Mouse (Mus musculus) adrenal gland, adult (tissue): ENCODE measurements around the gene Ppp2r1b.
A peak's percentile ranks its signal among the peaks of the same experiment; 100 is the strongest.

Experiments
- DNase-seq, 2 experiments: peaks; one replicate each; pipeline ENCODE4 v3.0.0; 2022 to 2023; ENCODE audit warnings: low spot score in 1 of 2; ENCODE audit not compliant: inconsistent age in 2 of 2

Gene Ppp2r1b

GRCm38 (mm10) chr9:50835068-50835705 is 9.9 kb upstream of the Ppp2r1b start:
- DNase-seq: peak in 1 of 2 experiments; percentile 71

DNA sequence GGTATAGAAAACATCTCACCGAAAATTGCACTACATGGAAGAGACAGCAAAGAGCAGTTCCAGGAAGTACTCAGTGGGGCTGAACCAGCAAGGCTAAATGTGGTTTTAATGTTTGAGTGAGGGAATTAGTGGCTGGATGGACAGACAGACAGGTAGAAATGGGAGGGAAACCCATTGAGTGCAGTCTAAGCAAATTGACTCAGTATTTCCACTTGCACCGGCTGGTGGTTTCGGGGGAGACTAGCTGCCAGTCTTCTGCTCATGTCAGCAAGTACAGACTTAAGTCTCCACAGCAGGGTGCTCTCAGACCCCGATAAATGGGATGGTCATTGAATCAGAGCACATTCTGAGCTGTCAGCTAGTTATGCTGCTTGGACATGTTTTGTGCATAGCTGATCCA is 9.0 kb upstream of the Ppp2r1b start:
- DNase-seq: no peak

- DNase-seq: peak in 1 of 2 experiments; percentile 61
Measured at GRCm38 (mm10) chr9:50841079-50841789, 3.9 kb upstream of the Ppp2r1b start.

- DNase-seq: no peak
Measured at GRCm38 (mm10) chr9:50845547-50845946, 446 bp downstream of the Ppp2r1b start.

GRCm38 (mm10) chr9:50847133-50847532 is 2.0 kb downstream of the Ppp2r1b start:
- DNase-seq: no peak

- no peak for DNase-seq
Measured at GRCm38 (mm10) chr9:50847606-50848368, 2.7 kb downstream of the Ppp2r1b start.

GRCm38 (mm10) chr9:50848821-50849220 is 3.7 kb downstream of the Ppp2r1b start:
- DNase-seq: no peak

DNA sequence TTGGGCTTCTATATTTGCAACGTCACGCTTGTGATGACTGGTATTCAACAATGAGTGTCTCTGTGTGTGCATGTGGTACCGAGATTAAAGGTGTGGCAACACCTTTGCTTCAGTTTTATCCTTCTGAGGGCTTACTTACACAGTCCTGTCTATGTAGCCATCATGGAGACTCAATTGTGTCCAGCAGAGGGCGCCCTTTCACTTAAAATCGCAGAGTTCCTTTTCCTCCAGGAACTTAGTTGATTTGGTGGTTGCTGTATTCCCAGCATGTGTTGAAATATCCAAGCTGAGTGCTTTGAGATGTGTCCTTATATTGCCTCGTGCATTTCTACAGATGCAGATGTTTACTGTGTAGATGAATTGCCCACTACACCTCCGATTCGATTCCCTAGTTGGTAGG is 4.1 kb downstream of the Ppp2r1b start:
- peak; percentile 85 to 97 for DNase-seq

GRCm38 (mm10) chr9:50849755-50850154 is 4.7 kb downstream of the Ppp2r1b start:
- DNase-seq: no peak

DNA sequence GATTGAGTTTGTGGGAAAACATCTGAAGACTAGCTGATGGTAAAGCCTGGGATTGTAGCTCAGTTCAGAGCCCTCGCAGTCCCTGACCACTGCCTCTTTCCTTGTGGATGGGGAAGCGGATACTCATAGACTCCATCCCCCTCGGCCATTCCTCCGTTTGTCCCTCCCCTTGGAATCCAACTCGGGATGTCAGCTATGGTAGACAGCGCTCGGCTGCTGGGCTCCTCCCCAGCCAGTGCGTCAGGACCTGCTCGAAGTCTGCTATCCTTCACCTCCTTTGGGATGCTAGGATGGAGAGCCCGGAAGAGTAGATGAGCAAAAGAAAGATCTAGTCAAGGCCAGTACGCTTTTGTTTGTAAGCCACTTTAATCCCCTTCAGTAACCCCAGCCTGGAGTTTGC is 5.2 kb downstream of the Ppp2r1b start:
- DNase-seq: no peak

DNA sequence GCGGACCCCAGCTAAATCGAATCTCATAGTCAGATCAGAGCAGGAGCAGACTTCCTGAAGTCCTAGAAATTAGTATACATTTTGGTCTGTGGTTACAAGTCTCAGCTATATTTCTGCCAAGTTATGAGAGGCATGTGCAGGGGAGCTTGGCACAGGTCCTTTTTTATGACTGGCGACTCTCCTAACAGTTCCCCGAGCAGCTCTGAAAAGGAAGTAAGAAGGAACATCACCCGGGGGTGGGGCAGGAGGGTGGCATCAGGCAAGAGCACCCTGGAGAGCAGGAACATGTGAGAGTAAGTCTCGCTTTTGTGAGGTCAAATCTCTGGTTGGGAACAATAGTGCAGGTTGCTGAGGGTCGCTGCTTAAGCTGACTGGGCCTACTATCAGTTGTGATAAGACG is 5.6 kb downstream of the Ppp2r1b start:
- no peak for DNase-seq

DNA sequence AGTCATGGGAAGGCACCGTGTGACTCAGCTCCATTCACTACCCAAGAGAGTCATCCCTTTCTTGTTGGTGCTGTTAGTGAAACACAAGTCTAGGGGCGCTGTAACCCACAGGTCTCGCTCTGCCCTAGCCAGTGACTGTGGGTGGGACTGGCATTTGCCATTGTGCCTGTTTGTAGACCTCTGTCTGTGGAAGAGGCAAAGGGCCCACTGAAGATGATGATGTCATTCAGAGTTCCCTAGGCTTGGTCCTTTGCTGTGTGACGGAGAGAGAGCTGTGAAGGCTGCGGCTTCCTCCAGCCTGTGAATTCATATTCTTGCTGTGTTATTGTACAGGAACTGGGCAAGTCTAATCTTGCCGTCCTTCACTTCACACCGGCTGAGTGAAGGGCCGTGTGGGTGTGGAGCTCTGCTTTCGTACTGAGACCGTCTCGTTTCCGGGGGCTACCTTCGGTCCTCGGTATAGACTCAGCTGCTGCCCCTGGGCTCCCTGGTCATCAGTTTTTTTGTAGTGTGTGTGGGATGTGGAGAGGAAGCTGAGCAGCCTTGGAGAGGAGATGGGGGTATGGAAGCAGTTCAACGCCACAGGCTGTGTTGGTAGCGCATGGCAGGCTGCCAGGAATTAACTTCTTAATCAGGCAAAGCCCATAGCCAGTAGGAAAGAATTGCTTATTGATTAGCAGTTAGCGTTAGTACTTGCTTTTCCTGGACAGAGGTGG is 7.7 kb downstream of the Ppp2r1b start:
- DNase-seq: no peak

DNA sequence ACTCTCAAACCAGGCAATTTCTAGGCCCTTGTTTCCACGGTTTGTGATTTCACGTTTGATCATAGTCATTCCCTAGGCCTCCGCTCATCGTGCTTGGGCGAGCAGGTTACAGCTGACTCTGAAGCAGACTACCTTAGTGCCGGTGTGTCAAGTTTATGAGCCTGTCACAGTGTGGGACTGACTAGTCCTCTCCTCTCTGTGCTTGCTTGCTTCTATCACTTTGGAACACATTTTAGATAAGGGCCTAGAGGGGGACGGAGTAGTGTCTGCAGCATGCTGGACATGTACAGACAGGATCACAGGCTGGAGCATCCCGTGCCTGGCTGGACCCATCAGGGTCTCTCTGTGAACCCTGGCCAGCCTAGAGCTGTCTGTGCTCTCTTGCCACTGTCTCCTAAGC is 9.3 kb downstream of the Ppp2r1b start:
- no peak for DNase-seq

- no peak for DNase-seq
Measured at GRCm38 (mm10) chr9:50855133-50855766, 10.1 kb downstream of the Ppp2r1b start.

- DNase-seq: no peak
Measured at GRCm38 (mm10) chr9:50855780-50856179, 10.7 kb downstream of the Ppp2r1b start.

GRCm38 (mm10) chr9:50856341-50857081 is 11.4 kb downstream of the Ppp2r1b start:
- peak; percentile 95 to 99 for DNase-seq

DNA sequence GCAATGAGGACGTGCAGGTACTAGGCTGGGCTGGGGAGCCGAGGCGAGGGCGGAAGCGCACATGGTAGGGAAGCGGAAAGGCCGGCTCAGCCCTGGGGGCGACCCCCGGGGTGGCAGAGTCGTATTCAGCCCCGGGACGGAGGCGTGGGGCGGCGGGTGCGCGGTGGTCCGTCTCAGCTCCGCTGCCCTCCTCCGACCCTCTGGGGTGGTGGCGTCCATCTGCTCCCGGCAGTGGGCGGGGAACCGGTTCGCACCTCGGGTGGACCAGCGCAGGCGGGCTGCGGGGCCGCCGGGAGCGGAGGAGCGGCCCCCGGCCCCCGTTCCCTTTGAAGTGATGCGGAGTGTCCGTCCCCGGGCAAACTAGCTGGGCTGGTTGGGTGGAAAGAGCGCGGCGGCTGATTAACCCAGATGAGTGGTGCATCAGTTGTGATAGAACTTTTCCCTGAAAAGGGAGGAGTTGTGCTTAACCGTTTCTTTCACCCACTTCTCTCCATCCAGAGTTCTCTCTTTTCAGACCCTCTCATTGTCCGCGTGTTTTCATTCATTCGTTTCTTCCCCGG is 12.1 kb downstream of the Ppp2r1b start:
- no peak for DNase-seq

- DNase-seq: no peak
Measured at GRCm38 (mm10) chr9:50858681-50859080, 13.6 kb downstream of the Ppp2r1b start.

- no peak for DNase-seq
Measured at GRCm38 (mm10) chr9:50861119-50861839, 16.2 kb downstream of the Ppp2r1b start.
